ENCODE assay signal across 20 mouse cellular contexts in the genomic region with DNA sequence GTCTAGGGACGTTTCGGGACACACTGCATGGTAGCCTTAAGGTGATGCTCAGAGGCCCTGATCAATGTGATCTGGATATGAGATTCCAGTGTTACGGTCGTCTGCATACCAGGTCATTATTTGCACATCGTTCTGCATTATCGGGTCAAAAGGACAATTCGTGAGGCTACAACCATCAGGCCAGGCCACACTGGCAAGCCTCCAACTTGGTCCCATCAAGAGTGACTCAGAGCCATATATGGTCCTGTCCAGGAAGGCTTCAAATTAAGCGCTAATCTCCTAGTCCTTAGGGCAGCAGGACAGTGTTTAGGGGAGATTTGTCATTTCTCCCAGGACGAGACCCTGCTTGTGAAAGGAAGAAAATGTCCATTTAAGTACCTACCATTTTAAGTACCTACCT. TPM values are rescaled to one million over a fixed set of nuclear protein-coding genes. Genes with fewer than 3 reads are reported as not detected.
"Had no signal": no experiment of that assay in that cellular context is flagged by ENCODE, and none has a peak within 500 bp of the region (broad histone marks: within the 10 kb centered on the region; RNA-seq: fewer than 3 reads in every experiment).

No protein-coding gene starts in this region.

- H3K27me3 ChIP-seq: limb, embryonic 12.5 days; midbrain, embryonic 13.5 days; neural tube, embryonic 15.5 days had no signal

- DNase-seq: kidney, postnatal 10 days; liver; lung, adult 2 months; right cerebral cortex, postnatal 4 days; spleen, adult 18-20 months; thymus, adult 18-20 months; thymus, postnatal 14 days had no signal

- H3K27ac ChIP-seq: limb, embryonic 12.5 days; liver, embryonic 14.5 days; midbrain, embryonic 13.5 days; neural tube, embryonic 15.5 days had no signal

- H3K4me3 ChIP-seq: limb, embryonic 12.5 days; midbrain, embryonic 13.5 days; myocyte; neural tube, embryonic 15.5 days had no signal

RNA-seq across cellular contexts. Expression of a gene that starts 51.9 kb away (rescaled TPM):
- total RNA-seq: layer of hippocampus, postnatal 25 days; left cerebral cortex, adult 8-10 months; left cerebral cortex, postnatal 36 days; megakaryocyte progenitor cell, adult 5-6 weeks had no signal
- polyA plus RNA-seq: kidney, embryonic 14.5 days; limb, embryonic 12.5 days; lung, postnatal 0 days; midbrain, embryonic 13.5 days; myocyte; neural tube, embryonic 11.5 days; neural tube, embryonic 15.5 days; stomach, embryonic 14.5 days had no signal
